Mouse (Mus musculus): ENCODE measurements around the gene Ccser1. TPM values are rescaled to one million over a fixed set of nuclear protein-coding genes. Genes with fewer than 3 reads are reported as not detected.

The Ccser1 gene
- polyA plus RNA-seq, 1 experiment from 2014 or later, result 4.5 TPM

DNA sequence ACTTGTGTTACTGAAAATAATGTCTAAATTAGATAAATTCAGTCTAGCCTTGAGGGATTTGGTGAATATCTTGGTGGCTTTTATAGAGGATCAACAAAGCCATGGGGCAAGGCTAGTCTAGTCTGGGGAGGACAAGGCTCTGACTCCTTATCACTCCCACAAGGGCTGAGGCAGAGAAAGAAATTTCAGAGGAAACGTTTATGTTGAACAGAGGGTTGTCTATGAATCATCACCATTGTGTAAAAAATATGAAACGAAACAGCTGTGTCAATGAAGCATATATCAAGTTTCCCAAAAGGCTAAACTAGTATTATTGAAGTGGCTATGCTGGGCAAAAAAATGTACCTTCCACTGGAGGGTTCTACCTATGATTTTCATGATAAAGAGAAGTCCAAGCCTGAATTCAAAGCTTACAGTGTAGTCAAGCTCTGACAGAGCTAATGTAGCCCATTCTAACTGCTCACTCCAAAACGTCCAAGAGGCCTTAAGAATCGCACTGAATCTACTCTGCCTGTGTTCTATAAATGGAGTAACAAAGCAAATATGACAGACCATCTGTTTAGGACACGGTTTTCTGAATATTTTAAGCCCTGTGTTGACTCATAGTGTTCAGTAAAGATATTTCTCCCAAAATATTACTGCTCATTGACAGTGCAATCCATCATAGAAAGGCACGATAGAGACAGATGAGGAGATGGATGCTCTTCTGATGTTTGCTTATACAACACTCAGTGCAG is 1121.6 kb downstream of the Ccser1 start:
- Histone ChIP-seq H3K4me2 (ENCODE audit: low read depth, low read length) (no peak overlapping the region), H3K27ac (ENCODE audit: low read length) (no peak overlapping the region), H3K27me3 (ENCODE audit: control insufficient read depth, insufficient read depth, low read length) (no peaks in the 10 kb centered on the region), H3K36me3 (ENCODE audit: control insufficient read depth, insufficient read depth, low read length) (no peaks in the 10 kb centered on the region), H3K9ac (ENCODE audit: low read length) (no peak overlapping the region), H3K9me3 (replicated peaks; ENCODE audit: control insufficient read depth, low read length) (no peaks in the 10 kb centered on the region), H3K4me3 (replicated peaks; ENCODE audit: low read length) (no peak overlapping the region), H3K4me1 (ENCODE audit: control insufficient read depth, insufficient read depth, low read length) (no peaks in the 10 kb centered on the region)
- 49% methylated on average over 6 of the region's 6 CpGs for WGBS
- ATAC-seq (ENCODE audit: insufficient read depth, low FRiP score), result no peak

DNA sequence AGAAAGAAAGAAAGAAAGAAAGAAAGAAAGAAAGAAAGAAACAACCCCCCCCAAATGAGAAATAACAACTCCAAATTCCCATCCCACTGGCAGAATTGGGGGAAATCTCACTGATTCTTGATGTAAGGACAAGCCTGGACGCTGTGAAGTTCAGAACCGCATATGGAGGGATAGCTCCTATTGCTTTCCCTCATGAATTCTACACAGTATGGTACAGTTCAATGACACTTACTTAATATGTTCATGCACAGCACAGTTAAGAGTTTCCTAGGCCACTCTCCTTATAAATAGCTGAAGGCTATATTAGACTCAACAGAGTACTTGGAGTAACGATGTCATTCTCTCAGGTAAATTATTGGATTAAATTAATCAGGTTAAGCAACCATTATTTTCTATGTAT is 1138.5 kb downstream of the Ccser1 start:
- H3K9ac ChIP-seq (ENCODE audit: low read length), result no peak overlapping the region
- H3K36me3 ChIP-seq (ENCODE audit: control insufficient read depth, insufficient read depth, low read length), result no peaks in the 10 kb centered on the region
- no peaks in the 10 kb centered on the region for H3K4me1 ChIP-seq (ENCODE audit: control insufficient read depth, insufficient read depth, low read length)
- ATAC-seq (ENCODE audit: insufficient read depth, low FRiP score), result no peak
- H3K27ac ChIP-seq (ENCODE audit: low read length), result no peak overlapping the region
- WGBS, result 78% methylated on average over 3 of the region's 3 CpGs
- no peaks in the 10 kb centered on the region for H3K27me3 ChIP-seq (ENCODE audit: control insufficient read depth, insufficient read depth, low read length)
- no peaks in the 10 kb centered on the region for H3K9me3 ChIP-seq (replicated peaks; ENCODE audit: control insufficient read depth, low read length)
- H3K4me3 ChIP-seq (replicated peaks; ENCODE audit: low read length), result no peak overlapping the region
- no peak overlapping the region for H3K4me2 ChIP-seq (ENCODE audit: low read depth, low read length)

DNA sequence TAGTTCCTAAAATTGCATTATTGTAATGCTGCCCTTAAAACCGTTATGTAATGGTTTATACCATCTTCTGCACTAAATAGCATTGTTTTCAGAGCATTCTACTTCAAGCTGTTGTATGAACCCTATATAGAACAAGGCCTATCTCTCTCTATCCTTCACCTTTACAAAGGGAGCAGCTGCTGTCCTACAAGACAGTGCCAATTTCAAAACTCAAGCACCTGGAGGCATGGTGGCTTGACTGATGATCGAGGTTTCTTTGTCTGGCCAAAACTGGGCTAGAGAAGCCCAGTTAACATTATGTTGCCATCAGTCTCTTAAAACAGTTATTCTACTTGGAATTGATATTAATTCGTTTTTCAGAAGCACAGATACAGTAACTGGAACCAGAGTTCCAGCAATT is 1160.2 kb downstream of the Ccser1 start:
- no peak overlapping the region for H3K27ac ChIP-seq (ENCODE audit: low read length)
- ATAC-seq (ENCODE audit: insufficient read depth, low FRiP score), result no peak
- WGBS, result 66% methylated on average over 3 of the region's 3 CpGs
- H3K9ac ChIP-seq (ENCODE audit: low read length), result no peak overlapping the region
- H3K4me3 ChIP-seq (replicated peaks; ENCODE audit: low read length), result no peak overlapping the region
- no peak overlapping the region for H3K4me2 ChIP-seq (ENCODE audit: low read depth, low read length)
- no peaks in the 10 kb centered on the region for H3K36me3 ChIP-seq (ENCODE audit: control insufficient read depth, insufficient read depth, low read length)
- no peaks in the 10 kb centered on the region for H3K27me3 ChIP-seq (ENCODE audit: control insufficient read depth, insufficient read depth, low read length)
- no peaks in the 10 kb centered on the region for H3K4me1 ChIP-seq (ENCODE audit: control insufficient read depth, insufficient read depth, low read length)
- no peaks in the 10 kb centered on the region for H3K9me3 ChIP-seq (replicated peaks; ENCODE audit: control insufficient read depth, low read length)

DNA sequence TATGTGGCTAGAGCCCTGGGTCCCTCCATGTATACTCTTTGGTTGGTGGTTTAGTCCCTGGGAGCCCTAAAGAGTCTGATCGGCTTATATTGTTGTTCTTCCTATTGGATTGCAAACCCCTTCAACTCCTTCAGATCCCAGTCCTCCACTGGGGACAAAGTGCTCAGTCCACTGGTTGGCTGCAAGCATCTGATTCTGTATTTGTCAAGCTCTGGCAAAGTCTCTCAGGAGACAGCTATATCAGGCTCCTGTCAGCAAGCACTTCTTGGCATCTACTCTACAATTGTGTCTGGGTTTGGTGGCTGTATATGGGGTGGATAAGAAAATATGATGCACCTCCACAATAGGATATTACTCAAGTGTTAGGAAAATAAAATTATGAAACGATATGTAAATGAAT is 1187.7 kb downstream of the Ccser1 start:
- Histone ChIP-seq H3K4me1 (ENCODE audit: control insufficient read depth, insufficient read depth, low read length) (no peaks in the 10 kb centered on the region), H3K4me3 (replicated peaks; ENCODE audit: low read length) (no peak overlapping the region), H3K4me2 (ENCODE audit: low read depth, low read length) (no peak overlapping the region), H3K27ac (ENCODE audit: low read length) (no peak overlapping the region), H3K9me3 (replicated peaks; ENCODE audit: control insufficient read depth, low read length) (no peaks in the 10 kb centered on the region), H3K36me3 (ENCODE audit: control insufficient read depth, insufficient read depth, low read length) (no peaks in the 10 kb centered on the region), H3K27me3 (ENCODE audit: control insufficient read depth, insufficient read depth, low read length) (no peaks in the 10 kb centered on the region), H3K9ac (ENCODE audit: low read length) (no peak overlapping the region)
- ATAC-seq (ENCODE audit: insufficient read depth, low FRiP score), result no peak
- 89% methylated on average over 2 of the region's 2 CpGs for WGBS

Data from stomach, embryonic 16.5 days (tissue).